Mouse (Mus musculus): ENCODE measurements around the gene Tas2r102. TPM values are rescaled to one million over a fixed set of nuclear protein-coding genes. Genes with fewer than 3 reads are reported as not detected.
A peak's percentile ranks its signal among the peaks of the same experiment; 100 is the strongest.

The Tas2r102 gene
- total RNA-seq (2021): not detected

GRCm38 (mm10) chr6:132761831-132762230, at the start of gene Tas2r102:
Gene Tas2r102 (plus strand): TSS chr6:132762131.
- intact Hi-C loops (cut with DNase I): no loop called here
- DNase-seq (ENCODE audit: low spot score in 2 of 2): no peak

DNA sequence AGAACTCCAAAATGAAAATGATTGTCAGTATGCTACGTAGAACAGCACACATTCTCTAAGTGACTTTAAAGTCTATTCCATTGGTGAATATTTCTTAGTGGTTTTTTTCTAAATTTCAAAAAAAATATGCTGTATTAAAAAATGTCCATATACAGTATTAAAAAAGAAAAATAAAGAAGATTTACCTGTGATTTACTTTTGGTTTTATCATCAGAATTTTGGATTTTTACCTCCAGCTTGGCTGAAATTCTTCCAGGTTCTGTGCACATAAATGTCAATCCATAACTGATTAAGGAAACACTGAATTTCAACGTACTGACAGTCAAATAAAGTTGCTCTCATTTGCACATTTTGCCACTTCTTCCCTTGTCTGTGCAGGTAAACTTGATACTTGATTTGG, 24.0 kb upstream of the Tas2r102 start, which contains the start of gene Tas2r115:
TSS of gene Tas2r115 (minus strand) at position 101 of the 400 bp plus-strand sequence.
- intact Hi-C loops (cut with DNase I): no loop called here
- no peak for DNase-seq (ENCODE audit: low spot score in 2 of 2)

- intact Hi-C loops (cut with DNase I): no loop called here
- DNase-seq (ENCODE audit: low spot score in 2 of 2): peak in 1 of 2 experiments; percentile 5
Observed at GRCm38 (mm10) chr6:132750206-132750605, 11.7 kb upstream of the Tas2r102 start.

GRCm38 (mm10) chr6:132754430-132754829, 7.5 kb upstream of the Tas2r102 start, which contains the start of gene Tas2r124:
Gene Tas2r124 (plus strand): TSS chr6:132754730.
- no peak for DNase-seq (ENCODE audit: low spot score in 2 of 2)
- intact Hi-C loops (cut with DNase I): no loop called here

GRCm38 (mm10) chr6:132778062-132778461, 16.1 kb downstream of the Tas2r102 start, which contains the start of gene Tas2r136:
Gene Tas2r136 (minus strand): TSS chr6:132778162.
- no peak for DNase-seq (ENCODE audit: low spot score in 2 of 2)
- intact Hi-C loops (cut with DNase I): no loop called here

DNA sequence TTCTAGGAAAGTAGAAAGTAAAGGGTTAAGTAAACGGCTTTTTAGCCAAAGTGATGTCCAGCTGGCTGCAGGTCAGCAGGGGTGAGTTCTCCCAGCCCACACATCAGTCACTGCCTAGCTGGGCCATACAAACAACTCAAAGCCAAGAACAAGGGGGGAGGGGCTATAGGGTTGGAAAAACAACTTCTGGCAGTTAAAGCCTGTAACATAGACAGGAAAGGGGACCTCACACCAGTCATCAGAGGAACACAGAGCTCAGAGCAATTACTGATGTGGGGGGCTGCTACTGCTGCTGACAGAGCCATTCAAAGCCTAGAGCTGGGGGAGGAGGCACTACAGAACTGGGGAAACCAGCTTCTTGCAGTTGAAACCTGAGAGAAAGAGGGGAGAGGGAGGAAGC, 33.5 kb downstream of the Tas2r102 start:
- DNase-seq (ENCODE audit: low spot score in 2 of 2): no peak
- intact Hi-C loops (cut with DNase I): no loop called here

DNA sequence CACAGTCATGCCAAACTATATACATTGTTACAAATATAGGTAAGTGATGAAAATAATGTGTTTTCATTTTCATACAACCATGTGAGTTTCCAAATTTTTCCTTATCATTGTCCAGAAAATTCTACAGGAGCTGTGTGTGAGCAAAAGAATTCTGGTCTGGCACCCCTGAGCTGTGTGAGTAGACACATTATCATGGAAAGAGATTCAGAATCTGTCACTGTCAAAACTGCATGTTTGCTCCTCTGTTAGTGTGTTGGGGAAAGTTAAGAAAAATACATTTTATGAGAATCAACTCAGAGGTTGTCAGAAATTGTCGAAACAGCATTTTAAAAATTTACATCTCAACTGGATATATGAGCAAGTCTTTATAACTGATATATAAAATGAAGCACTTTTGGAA, 40.6 kb downstream of the Tas2r102 start, which contains the start of gene Tas2r117:
TSS of gene Tas2r117 (plus strand) at position 301 of the 400 bp plus-strand sequence.
- intact Hi-C loops (cut with DNase I): no loop called here
- DNase-seq (ENCODE audit: low spot score in 2 of 2): no peak

Other genes with a start within 250 kb of the Tas2r102 start
- not detected for gene Prh1, start 192.3 kb upstream of the Tas2r102 start, total RNA-seq (2021)
- not detected for gene Prp2, start 166.2 kb upstream of the Tas2r102 start, total RNA-seq (2021)
- gene A630073D07Rik, start 110.6 kb upstream of the Tas2r102 start, total RNA-seq (2021): not detected
- gene Tas2r120, start 105.2 kb upstream of the Tas2r102 start, total RNA-seq (2021): not detected
- gene Tas2r121, start 61.1 kb upstream of the Tas2r102 start, total RNA-seq (2021): not detected
- not detected for gene Tas2r122, start 50.2 kb upstream of the Tas2r102 start, total RNA-seq (2021)
- not detected for gene Tas2r115, start 24.1 kb upstream of the Tas2r102 start, total RNA-seq (2021)
- not detected for gene Tas2r124, start 7.4 kb upstream of the Tas2r102 start, total RNA-seq (2021)
- gene Tas2r136, start 16.0 kb downstream of the Tas2r102 start, total RNA-seq (2021): not detected
- not detected for gene Tas2r117, start 40.7 kb downstream of the Tas2r102 start, total RNA-seq (2021)
- not detected for gene Tas2r123, start 85.0 kb downstream of the Tas2r102 start, total RNA-seq (2021)
- gene Tas2r116, start 93.3 kb downstream of the Tas2r102 start, total RNA-seq (2021): not detected
- gene Tas2r110, start 105.9 kb downstream of the Tas2r102 start, total RNA-seq (2021): not detected
- gene Tas2r113, start 130.9 kb downstream of the Tas2r102 start, total RNA-seq (2021): not detected
- gene Tas2r125, start 147.5 kb downstream of the Tas2r102 start, total RNA-seq (2021): not detected
- gene Tas2r129, start 189.0 kb downstream of the Tas2r102 start, total RNA-seq (2021): not detected
- not detected for gene Tas2r131, start 195.8 kb downstream of the Tas2r102 start, total RNA-seq (2021)
- gene Tas2r109, start 218.8 kb downstream of the Tas2r102 start, total RNA-seq (2021): not detected

Data from left cerebral cortex, postnatal 25 days (tissue).